8 mouse cellular contexts compared by ENCODE assay signal in genomic region chr5:77170593-77170992, GRCm38 (mm10). TPM values are rescaled to one million over a fixed set of nuclear protein-coding genes. Genes with fewer than 3 reads are reported as not detected.
A peak's percentile ranks its signal among the peaks of the same experiment; 100 is the strongest.
DNase-seq lines count a peak whose midpoint lies in the region; ATAC-seq lines count a peak whose summit lies in the region.
"Had no signal": no experiment of that assay in that cellular context is flagged by ENCODE, and none has a peak within 500 bp of the region (broad histone marks: within the 10 kb centered on the region; RNA-seq: fewer than 3 reads in every experiment).

No protein-coding gene starts in this region.

- no peak overlapping the region for H3K4me2 ChIP-seq in kidney, embryonic 16.5 days (replicated peaks; ENCODE audit: low read depth, low read length)
- H3K4me2 ChIP-seq: midbrain, embryonic 12.5 days had no signal

- H3K27ac ChIP-seq in kidney, embryonic 16.5 days (ENCODE audit: low read length) = no peak overlapping the region
- H3K27ac ChIP-seq: midbrain, embryonic 12.5 days had no signal

- H3K4me1 ChIP-seq in kidney, embryonic 16.5 days (ENCODE audit: insufficient read depth, low read length) = 0 out of 2 replicates have a peak, but pooled peaks cover 2% of the 10 kb centered on the region
- H3K4me1 ChIP-seq: midbrain, embryonic 12.5 days had no signal

- no peaks in the 10 kb centered on the region for H3K36me3 ChIP-seq in kidney, embryonic 16.5 days (ENCODE audit: insufficient read depth, low read length)
- H3K36me3 ChIP-seq: midbrain, embryonic 12.5 days had no signal

- no peak overlapping the region for H3K4me3 ChIP-seq in kidney, embryonic 16.5 days (ENCODE audit: low read length)
- H3K4me3 ChIP-seq: midbrain, embryonic 12.5 days had no signal

- no peak overlapping the region for H3K9ac ChIP-seq in kidney, embryonic 16.5 days (replicated peaks; ENCODE audit: low read length)
- H3K9ac ChIP-seq: midbrain, embryonic 12.5 days had no signal

- 58% methylated on average over 4 of the region's 5 CpGs for WGBS in kidney, embryonic 16.5 days

- peak; percentile 18 to 23 for DNase-seq in kidney, adult 8-10 months
- DNase-seq in CD4-positive, CD25-positive, alpha-beta regulatory T cell, adult 2 months (ENCODE audit: low read depth, low spot score) = peak; percentile 81
- DNase-seq in NIH3T3 (ENCODE audit: low read depth) = peak; percentile 73
- DNase-seq in natural killer cell, adult 2 months (ENCODE audit: low spot score in 2 of 2) = peak; percentile 20 to 31

- no peaks in the 10 kb centered on the region for H3K27me3 ChIP-seq in kidney, embryonic 16.5 days (ENCODE audit: insufficient read depth, low read length)
- H3K27me3 ChIP-seq: midbrain, embryonic 12.5 days had no signal

- ATAC-seq in kidney, embryonic 16.5 days (ENCODE audit: low FRiP score, low TSS enrichment) = no peak
- ATAC-seq in hematopoietic stem cell, adult 5-6 weeks (replicated peaks in 1 of 2; ENCODE audit: insufficient read depth in 1 of 2, low FRiP score in 2 of 2, low TSS enrichment in 1 of 2, low read depth in 1 of 2, poor library complexity in 2 of 2, severe bottlenecking in 2 of 2) = peak; percentile 68 to 77; a peak in 3 of 4 replicates
- no peak for ATAC-seq in erythroid progenitor cell, adult 5-6 weeks (replicated peaks; ENCODE audit: low FRiP score, poor library complexity, severe bottlenecking)

- no peaks in the 10 kb centered on the region for H3K9me3 ChIP-seq in kidney, embryonic 16.5 days (ENCODE audit: low read length)
- H3K9me3 ChIP-seq: midbrain, embryonic 12.5 days had no signal

RNA-seq across cellular contexts. Expression of gene Spink2, which starts 40.7 kb away (rescaled TPM):
- polyA plus RNA-seq in kidney, embryonic 16.5 days (2015; fragmentation: Nextera tagmentation; extraction: Ambion mirVana) = 1.1 and 1.3 TPM in 2 replicates
- not detected in 2 replicates for total RNA-seq in hematopoietic stem cell, adult 5-6 weeks (2017)
- total RNA-seq in erythroid progenitor cell, adult 5-6 weeks (2015; ENCODE audit: low replicate concordance) = not detected in 2 replicates
- not detected in 2 replicates for total RNA-seq in erythroid progenitor cell, adult 5-6 weeks (2017; ENCODE audit: low replicate concordance)
- polyA plus RNA-seq: midbrain, embryonic 12.5 days had no signal

RNA-seq across cellular contexts. Expression of gene Hopx, which starts 55.7 kb away (rescaled TPM):
- 1.1 and 1.8 TPM in 2 replicates for polyA plus RNA-seq in kidney, embryonic 16.5 days (2015; fragmentation: Nextera tagmentation; extraction: Ambion mirVana)
- 0.88 and 2.6 TPM in 2 replicates for total RNA-seq in hematopoietic stem cell, adult 5-6 weeks (2017)
- total RNA-seq in erythroid progenitor cell, adult 5-6 weeks (2015; ENCODE audit: low replicate concordance) = 2.1 and 4.3 TPM in 2 replicates
- 2.4 TPM in 1 of 2 replicates, not detected in the other for total RNA-seq in erythroid progenitor cell, adult 5-6 weeks (2017; ENCODE audit: low replicate concordance)
- polyA plus RNA-seq: midbrain, embryonic 12.5 days had no signal

Comparison
In these comparisons a context has a peak if more than half of its experiments do, and no peak if none do; other contexts are left out.
1. DNase-seq: peak in every context shown above with its lines; median percentile 81 in CD4-positive, CD25-positive, alpha-beta regulatory T cell, adult 2 months; 73 in NIH3T3; 26 in natural killer cell, adult 2 months; 20 in kidney, adult 8-10 months.
2. ATAC-seq: peak in hematopoietic stem cell, adult 5-6 weeks (2 of 2); none in kidney, embryonic 16.5 days (single experiment) and erythroid progenitor cell, adult 5-6 weeks (single experiment).